Comparison of ENCODE assay signal across 8 mouse cellular contexts in the genomic region with DNA sequence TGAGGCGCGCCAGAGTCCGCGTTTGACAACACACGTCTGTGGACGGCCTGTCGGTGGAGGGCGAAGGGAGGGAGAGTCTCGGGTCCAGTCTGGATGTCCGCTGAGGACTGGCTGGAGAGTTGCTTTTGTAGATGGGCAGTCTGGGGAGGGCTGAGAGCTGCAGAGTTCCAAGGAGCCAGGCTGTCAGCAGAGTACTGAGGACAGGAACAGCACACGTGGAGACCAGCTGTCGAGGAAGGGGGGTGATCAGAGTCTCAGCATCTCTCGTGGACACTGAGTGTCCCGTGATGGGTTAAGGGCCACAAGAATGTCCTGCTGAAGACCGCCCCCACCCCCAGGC. TPM values are rescaled to one million over a fixed set of nuclear protein-coding genes. Genes with fewer than 3 reads are reported as not detected.
DNase-seq lines count a peak whose midpoint lies in the region; ATAC-seq and TF ChIP-seq lines count a peak whose summit lies in the region.

No protein-coding gene starts in this region.

- WGBS in embryonic facial prominence, embryonic 12.5 days = under 1% methylated on average over 15 of the region's 15 CpGs
- 4% methylated on average over 15 of the region's 15 CpGs for WGBS in intestine, embryonic 15.5 days

- peak overlapping the region; percentile 83 for H3K27ac ChIP-seq in layer of hippocampus, adult 2 months
- H3K27ac ChIP-seq in embryonic facial prominence, embryonic 12.5 days = peak overlapping the region; percentile 67
- peak overlapping the region; percentile 84 for H3K27ac ChIP-seq in intestine, embryonic 15.5 days

- H3K4me2 ChIP-seq in embryonic facial prominence, embryonic 12.5 days (replicated peaks) = peak overlapping the region; percentile 82
- H3K4me2 ChIP-seq in intestine, embryonic 15.5 days (replicated peaks) = peak overlapping the region; percentile 76

- H3K27me3 ChIP-seq in embryonic facial prominence, embryonic 12.5 days = no peaks in the 10 kb centered on the region
- no peaks in the 10 kb centered on the region for H3K27me3 ChIP-seq in intestine, embryonic 15.5 days (replicated peaks)

- H3K36me3 ChIP-seq in embryonic facial prominence, embryonic 12.5 days = peaks cover 18% of the 10 kb centered on the region
- 0 out of 2 replicates have a peak, but pooled peaks cover 3% of the 10 kb centered on the region for H3K36me3 ChIP-seq in intestine, embryonic 15.5 days

- no peaks in the 10 kb centered on the region for H3K9me3 ChIP-seq in embryonic facial prominence, embryonic 12.5 days
- no peaks in the 10 kb centered on the region for H3K9me3 ChIP-seq in intestine, embryonic 15.5 days

- peak; percentile 50 for ATAC-seq in embryonic facial prominence, embryonic 12.5 days (ENCODE audit: insufficient number of reproducible peaks, insufficient read depth, low FRiP score, low TSS enrichment)
- ATAC-seq in intestine, embryonic 15.5 days = peak; percentile 56
- peak; percentile 15; the same call in 1 of the 2 replicates for ATAC-seq in monocyte, adult 5-6 weeks (replicated peaks; ENCODE audit: insufficient number of reproducible peaks, low FRiP score, low TSS enrichment, poor library complexity, severe bottlenecking)

- peak overlapping the region; percentile 77 for H3K9ac ChIP-seq in embryonic facial prominence, embryonic 12.5 days
- peak overlapping the region; percentile 79 for H3K9ac ChIP-seq in intestine, embryonic 15.5 days

- H3K4me3 ChIP-seq in layer of hippocampus, adult 2 months = peak overlapping the region; percentile 88
- peak overlapping the region; percentile 81 for H3K4me3 ChIP-seq in embryonic facial prominence, embryonic 12.5 days
- H3K4me3 ChIP-seq in intestine, embryonic 15.5 days (replicated peaks) = peak overlapping the region; percentile 76

- intact Hi-C loops in left cerebral cortex, postnatal 25 days (cut with DNase I) = loop anchor here (1.0 to 10.0 kb wide), 2 partner anchors 123 to 212 kb away; no protein-coding TSS in a partner anchor

- no peak for DNase-seq in layer of hippocampus, adult 2 months (ENCODE audit: low spot score in 2 of 2)
- DNase-seq in layer of hippocampus, postnatal 25 days (ENCODE audit: extremely low spot score in 1 of 2, low spot score in 1 of 2) = no peak
- DNase-seq in layer of hippocampus, postnatal 36 days = no peak
- DNase-seq in urinary bladder, postnatal 14 days (ENCODE audit: low spot score) = no peak
- DNase-seq in left cerebral cortex, postnatal 25 days (ENCODE audit: low spot score in 2 of 2) = no peak

- TF ChIP-seq CTCF in layer of hippocampus, adult 2 months (conservative IDR thresholded peaks at IDR 0.05) = no peak

- H3K4me1 ChIP-seq in embryonic facial prominence, embryonic 12.5 days = peaks cover 15% of the 10 kb centered on the region; the same call in 1 of the 2 replicates
- H3K4me1 ChIP-seq in intestine, embryonic 15.5 days (replicated peaks) = peaks cover 4% of the 10 kb centered on the region

RNA-seq across cellular contexts. Expression of a gene that starts 0.4 kb away (rescaled TPM):
- 10 to 100 TPM; 12.0 to 12.6 TPM for total RNA-seq in layer of hippocampus, adult 2 months (2021)
- total RNA-seq in layer of hippocampus, postnatal 25 days (2021) = 10 to 100 TPM; 11.0 to 12.9 TPM
- polyA plus RNA-seq in embryonic facial prominence, embryonic 12.5 days (2016; fragmentation: Nextera tagmentation; extraction: Ambion mirVana) = 7.2 and 7.5 TPM in 2 replicates
- 6.1 and 6.8 TPM in 2 replicates for polyA plus RNA-seq in intestine, embryonic 15.5 days (2015; fragmentation: Nextera tagmentation; extraction: Ambion mirVana)
- total RNA-seq in monocyte, adult 5-6 weeks (2017) = 0.75 to 4.4 TPM (median 2.0 TPM) in 3 replicates
- 10 to 100 TPM; 11.9 to 13.0 TPM for total RNA-seq in layer of hippocampus, postnatal 36 days (2021)
- 10 to 100 TPM; 10.8 to 13.3 TPM for total RNA-seq in left cerebral cortex, postnatal 25 days (2021)

RNA-seq across cellular contexts. Expression of a gene that starts 33.7 kb away (rescaled TPM):
- 100 to 1,000 TPM; 137 to 148 TPM for total RNA-seq in layer of hippocampus, adult 2 months (2021)
- total RNA-seq in layer of hippocampus, postnatal 25 days (2021) = 100 to 1,000 TPM; 151 to 158 TPM
- polyA plus RNA-seq in embryonic facial prominence, embryonic 12.5 days (2016; fragmentation: Nextera tagmentation; extraction: Ambion mirVana) = 134 and 139 TPM in 2 replicates
- 175 and 185 TPM in 2 replicates for polyA plus RNA-seq in intestine, embryonic 15.5 days (2015; fragmentation: Nextera tagmentation; extraction: Ambion mirVana)
- 58.2 to 101 TPM (median 83.6 TPM) in 3 replicates for total RNA-seq in monocyte, adult 5-6 weeks (2017)
- 100 to 1,000 TPM; 148 to 152 TPM for total RNA-seq in layer of hippocampus, postnatal 36 days (2021)
- 100 to 1,000 TPM; 162 to 171 TPM for total RNA-seq in left cerebral cortex, postnatal 25 days (2021)
